Mouse (Mus musculus): ENCODE results near the gene Naa50. TPM values are rescaled to one million over a fixed set of nuclear protein-coding genes. Genes with fewer than 3 reads are reported as not detected.

Gene Naa50
- 74.9 TPM for polyA plus RNA-seq (2017; shearing (Covaris generic))

DNA sequence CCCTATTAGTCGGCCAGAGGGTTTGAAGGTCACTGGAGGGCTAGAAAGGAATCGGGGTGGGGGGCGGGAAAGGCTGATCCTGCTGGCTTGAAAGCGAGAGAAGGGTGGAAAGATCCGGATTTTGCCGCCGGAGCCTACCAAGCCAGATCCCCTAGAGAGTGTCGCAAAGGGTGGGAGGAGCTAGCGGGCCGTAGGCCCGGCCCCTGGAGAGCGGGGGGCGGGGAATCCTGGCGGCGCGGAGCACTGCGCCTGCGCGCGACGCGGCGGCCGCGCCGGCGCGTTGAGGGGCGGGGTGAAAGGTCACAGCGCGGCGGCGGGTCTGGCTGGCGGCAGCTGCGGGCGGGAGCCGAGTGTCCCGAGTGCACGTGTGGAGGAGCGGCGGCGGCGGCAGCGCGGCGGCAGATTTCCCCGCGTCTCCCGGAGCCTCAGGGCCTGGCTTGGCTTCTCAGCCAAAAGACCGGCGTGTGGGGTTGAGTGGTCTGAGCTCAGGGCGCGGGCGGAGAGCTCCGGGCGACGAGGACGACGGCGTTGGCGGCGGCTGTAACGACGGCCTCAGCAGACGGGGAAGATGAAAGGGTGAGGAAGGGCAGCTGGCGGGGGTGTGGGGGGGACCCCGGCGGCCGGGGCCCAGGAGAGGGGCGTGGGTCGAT, at the start of gene Naa50, which contains the start of gene Atp6v1a:
Naa50 (plus strand) TSS at position 295 of the 650 bp plus-strand sequence.
Atp6v1a (minus strand) TSS at position 170 of the 650 bp plus-strand sequence.

GRCm38 (mm10) chr16:44173155-44173941, 33.7 kb downstream of the Naa50 start, which contains the start of gene Usf3:
TSS of gene Usf3 (plus strand) at chr16:44173246.

Other genes with a start within 250 kb of the Naa50 start
- 24.8 TPM for gene Qtrt2, start 213.0 kb upstream of the Naa50 start, polyA plus RNA-seq (2017; shearing (Covaris generic))
- 5.0 TPM for gene Zdhhc23, start 160.0 kb upstream of the Naa50 start, polyA plus RNA-seq (2017; shearing (Covaris generic))
- 3.2 TPM for gene Gramd1c, start 76.5 kb upstream of the Naa50 start, polyA plus RNA-seq (2017; shearing (Covaris generic))
- gene Atp6v1a, start 125 bp upstream of the Naa50 start, polyA plus RNA-seq (2017; shearing (Covaris generic)) = 24.8 TPM
- gene Usf3, start 33.4 kb downstream of the Naa50 start, polyA plus RNA-seq (2017; shearing (Covaris generic)) = 4.2 TPM
- 446 TPM for gene Sidt1, start 193.4 kb downstream of the Naa50 start, polyA plus RNA-seq (2017; shearing (Covaris generic))
- 78.7 TPM for gene Spice1, start 207.3 kb downstream of the Naa50 start, polyA plus RNA-seq (2017; shearing (Covaris generic))

Data from effector memory CD4-positive, alpha-beta T cell, adult 7 months (primary cell).